Mouse (Mus musculus) cerebellum, adult 2 months (tissue): ENCODE measurements around the gene Mrps18a.

Experiments
- CTCF ChIP-seq: fragments of 200-500 bp; IDR thresholded peaks from 2 replicates; pipeline ENCODE4 v1.5.1; 2011; ENCODE audit warnings: low read depth, mild to moderate bottlenecking, control low read depth, low read length, moderate library complexity, borderline replicate concordance; ENCODE audit not compliant: insufficient read depth
- POLR2A ChIP-seq: fragments of 200-500 bp; IDR thresholded peaks from 2 replicates; pipeline ENCODE4 v1.6.1; 2011; ENCODE audit warnings: low read length, control low read depth, borderline replicate concordance; ENCODE audit not compliant: insufficient read depth

DNA sequence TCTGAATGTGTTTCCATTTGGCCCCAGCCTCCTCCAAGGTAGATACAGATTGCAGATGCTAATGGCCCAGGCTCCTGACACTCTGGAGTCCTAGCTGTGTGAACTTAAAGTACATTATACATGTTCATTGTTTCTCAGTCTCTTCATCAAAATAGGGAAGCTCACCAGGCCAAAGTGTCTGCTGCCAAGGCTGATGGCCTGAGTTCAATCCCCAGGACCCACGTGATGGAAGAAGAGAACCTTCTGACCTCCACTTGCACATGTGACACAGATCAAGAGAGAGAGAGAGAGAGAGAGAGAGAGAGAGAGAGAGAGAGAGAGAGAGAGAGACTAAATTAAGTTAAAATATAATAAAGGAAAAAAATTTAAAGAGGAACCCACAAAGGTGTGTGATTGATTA is 19.4 kb upstream of the Mrps18a start:
- TF ChIP-seq CTCF (no peak), POLR2A (no peak)
